Mouse (Mus musculus) embryonic fibroblast, embryonic 13.5 days (primary cell): ENCODE results near the gene Tenm2. TPM values are rescaled to one million over a fixed set of nuclear protein-coding genes. Genes with fewer than 3 reads are reported as not detected.

ENCODE experiments used
- H3K27ac ChIP-seq: 2 replicates; pipeline ENCODE4 v1.5.1; 2012; ENCODE audit warnings: low read length, control low read depth, inconsistent platforms; ENCODE audit not compliant: insufficient read depth
- H3K4me1 ChIP-seq: 2 replicates; pipeline ENCODE4 v1.6.1; 2011; ENCODE audit warnings: low read length; ENCODE audit not compliant: control insufficient read depth, insufficient read depth
- H3K4me3 ChIP-seq: 2 replicates; pipeline ENCODE4 v1.5.1; 2011; ENCODE audit warnings: mild to moderate bottlenecking, control low read depth, low read length; ENCODE audit not compliant: insufficient read depth
- CTCF ChIP-seq: IDR thresholded peaks from 2 replicates; pipeline ENCODE4 v1.5.1; 2011; ENCODE audit warnings: mild to moderate bottlenecking, control low read depth, low read length, moderate library complexity, borderline replicate concordance; ENCODE audit not compliant: insufficient read depth
- POLR2A ChIP-seq: IDR thresholded peaks from 2 replicates; pipeline ENCODE4 v1.6.1; 2011; ENCODE audit warnings: low read depth, mild to moderate bottlenecking, control low read depth, low read length, moderate library complexity
- polyA plus RNA-seq: library from polyadenylated mRNA; stranded (reverse); fragments of >200 nt; gene quantifications from 2 replicates; pipeline ENCODE4 v1.2.4, GENCODE M21; 2011; ENCODE audit warnings: low read depth; ENCODE audit not compliant: missing spikeins, insufficient read length

Gene Tenm2
- polyA plus RNA-seq, 1 experiment, result 0.05 TPM

- TF ChIP-seq POLR2A (no peak), CTCF (no peak)
- Histone ChIP-seq H3K4me3 (no peak overlapping the region), H3K27ac (no peak overlapping the region), H3K4me1 (no peaks in the 10 kb centered on the region)
Measured at GRCm38 (mm10) chr11:36566146-36566545, 669.6 kb downstream of the Tenm2 start.

GRCm38 (mm10) chr11:36562851-36563250, 672.9 kb downstream of the Tenm2 start:
- no peaks in the 10 kb centered on the region for H3K4me1 ChIP-seq
- TF ChIP-seq POLR2A (no peak), CTCF (no peak)
- H3K27ac ChIP-seq, result no peak overlapping the region
- H3K4me3 ChIP-seq, result no peak overlapping the region

GRCm38 (mm10) chr11:36560785-36561548, 674.8 kb downstream of the Tenm2 start:
- no peak for TF ChIP-seq CTCF
- TF ChIP-seq POLR2A, result no peak
- H3K4me1 ChIP-seq, result no peaks in the 10 kb centered on the region
- H3K27ac ChIP-seq, result no peak overlapping the region
- no peak overlapping the region for H3K4me3 ChIP-seq

- Histone ChIP-seq H3K27ac (no peak overlapping the region), H3K4me3 (no peak overlapping the region), H3K4me1 (no peaks in the 10 kb centered on the region)
- TF ChIP-seq CTCF (no peak), POLR2A (no peak)
Measured at GRCm38 (mm10) chr11:36557316-36557715, 678.4 kb downstream of the Tenm2 start.

DNA sequence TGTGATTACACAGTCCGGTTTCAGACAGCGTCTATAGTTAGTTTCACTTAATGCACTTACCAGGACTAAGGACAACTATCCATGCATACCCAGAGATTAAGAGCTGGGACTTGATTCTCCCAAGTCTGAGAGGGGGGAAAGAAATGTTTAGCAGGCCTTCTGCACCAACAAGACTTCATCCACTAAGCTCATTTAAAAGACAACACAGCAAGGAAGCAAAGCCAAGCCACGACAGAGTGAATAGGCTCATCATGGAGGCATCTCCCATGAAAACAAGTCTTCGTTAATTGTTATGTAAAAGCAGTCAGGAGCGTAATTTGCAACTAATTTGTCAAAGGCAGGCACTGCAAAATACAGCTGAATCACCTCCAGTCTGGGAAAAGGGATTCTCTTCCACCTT, 682.5 kb downstream of the Tenm2 start:
- H3K4me1 ChIP-seq, result no peaks in the 10 kb centered on the region
- no peak overlapping the region for H3K27ac ChIP-seq
- TF ChIP-seq CTCF, result no peak
- no peak for TF ChIP-seq POLR2A
- H3K4me3 ChIP-seq, result no peak overlapping the region

DNA sequence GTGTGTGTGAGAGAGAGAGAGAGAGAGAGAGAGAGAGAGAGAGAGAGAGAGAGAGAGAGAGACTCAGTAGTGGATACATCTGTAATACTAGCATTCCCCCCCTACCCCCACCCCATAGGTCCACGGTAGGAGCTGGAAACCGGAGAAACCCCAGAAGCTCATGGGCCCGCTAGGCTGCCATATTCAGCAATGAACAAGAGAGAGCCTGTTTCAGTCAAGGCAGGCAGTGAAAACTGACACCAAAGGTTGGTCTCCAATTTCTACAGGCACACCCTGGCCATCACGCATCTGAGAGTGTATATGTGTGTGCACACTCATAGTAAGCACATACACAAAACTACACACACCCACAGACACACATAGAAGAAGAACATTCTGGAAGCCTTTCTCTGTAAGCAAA, 685.1 kb downstream of the Tenm2 start:
- Histone ChIP-seq H3K4me1 (no peaks in the 10 kb centered on the region), H3K4me3 (no peak overlapping the region), H3K27ac (no peak overlapping the region)
- TF ChIP-seq CTCF (no peak), POLR2A (no peak)

DNA sequence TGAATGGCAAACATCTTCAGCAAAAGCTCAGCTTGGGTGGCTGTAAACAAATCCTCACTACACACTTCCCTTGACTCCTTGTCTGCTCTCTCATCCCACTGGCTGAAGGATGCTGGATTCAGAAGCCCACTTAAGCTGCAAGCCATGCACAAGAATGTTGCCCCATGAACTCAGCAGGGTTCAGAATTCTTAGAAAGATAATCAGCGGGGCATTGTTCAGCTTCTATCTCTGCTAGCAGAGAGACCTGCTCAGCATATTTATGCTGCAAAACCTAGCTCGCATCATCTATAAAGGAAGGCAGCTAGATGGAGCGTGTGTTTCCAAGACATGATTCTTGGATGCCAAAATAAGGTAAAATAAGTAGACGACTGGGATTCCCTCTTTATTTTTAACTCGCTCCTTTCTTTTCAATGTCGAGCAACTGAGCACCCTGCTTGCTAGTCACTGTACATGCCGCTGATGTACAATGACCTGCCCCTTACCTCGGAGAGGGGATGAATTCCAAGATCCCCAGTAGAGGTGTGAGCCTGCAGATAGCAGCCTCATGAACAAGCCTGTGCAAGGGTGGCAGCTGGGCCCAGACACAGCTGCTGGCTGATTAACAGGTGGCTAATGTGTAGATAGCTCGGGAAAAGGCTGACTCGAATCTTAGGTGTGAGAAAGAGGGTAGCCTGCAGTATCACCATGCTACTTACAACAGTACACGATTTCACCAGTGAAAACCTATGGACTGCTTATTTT, 686.2 kb downstream of the Tenm2 start:
- TF ChIP-seq POLR2A (no peak), CTCF (no peak)
- no peak overlapping the region for H3K4me3 ChIP-seq
- H3K4me1 ChIP-seq, result no peaks in the 10 kb centered on the region
- H3K27ac ChIP-seq, result no peak overlapping the region

DNA sequence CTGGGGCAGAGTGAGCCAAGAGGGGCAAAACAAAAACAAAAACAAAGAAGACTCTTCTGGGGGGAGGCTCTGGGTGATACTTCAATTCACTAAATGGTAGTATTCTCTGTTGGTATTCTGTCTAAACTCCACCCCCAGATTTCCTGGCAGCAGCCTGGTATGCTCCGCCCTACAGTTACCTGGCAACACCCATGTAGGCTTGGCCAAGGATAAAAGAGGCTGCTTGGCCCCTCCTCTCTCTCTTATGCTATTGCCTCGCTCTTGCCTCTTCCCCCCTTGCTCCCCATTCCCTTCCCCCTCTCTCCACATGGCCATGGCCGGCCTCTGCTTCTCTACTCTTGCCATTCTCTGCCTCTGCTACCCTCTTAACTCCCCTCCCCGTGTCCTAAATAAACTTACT, 687.6 kb downstream of the Tenm2 start:
- no peak overlapping the region for H3K4me3 ChIP-seq
- TF ChIP-seq POLR2A, result no peak
- no peak for TF ChIP-seq CTCF
- no peak overlapping the region for H3K27ac ChIP-seq
- no peaks in the 10 kb centered on the region for H3K4me1 ChIP-seq

DNA sequence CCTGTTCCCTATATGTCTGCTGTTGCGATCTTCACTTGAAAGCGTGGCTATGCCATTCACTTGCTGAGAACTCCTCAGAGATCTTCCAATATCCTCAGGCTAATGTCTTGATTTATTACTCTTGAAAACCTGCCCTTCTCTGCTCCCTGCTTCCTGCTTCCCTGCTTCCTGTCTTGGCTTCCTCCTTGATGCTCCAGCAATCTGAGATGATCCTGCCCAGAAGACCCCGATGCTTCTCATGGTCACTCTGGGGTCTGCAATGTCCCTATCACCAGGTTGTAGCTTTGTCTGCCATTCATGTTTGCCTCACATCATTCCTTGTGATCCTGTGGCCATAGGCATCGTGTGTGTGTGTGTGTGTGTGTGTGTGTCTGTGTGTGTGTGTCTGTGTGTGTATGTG, 697.6 kb downstream of the Tenm2 start:
- no peak overlapping the region for H3K27ac ChIP-seq
- H3K4me3 ChIP-seq, result no peak overlapping the region
- TF ChIP-seq CTCF (no peak), POLR2A (no peak)
- no peaks in the 10 kb centered on the region for H3K4me1 ChIP-seq

DNA sequence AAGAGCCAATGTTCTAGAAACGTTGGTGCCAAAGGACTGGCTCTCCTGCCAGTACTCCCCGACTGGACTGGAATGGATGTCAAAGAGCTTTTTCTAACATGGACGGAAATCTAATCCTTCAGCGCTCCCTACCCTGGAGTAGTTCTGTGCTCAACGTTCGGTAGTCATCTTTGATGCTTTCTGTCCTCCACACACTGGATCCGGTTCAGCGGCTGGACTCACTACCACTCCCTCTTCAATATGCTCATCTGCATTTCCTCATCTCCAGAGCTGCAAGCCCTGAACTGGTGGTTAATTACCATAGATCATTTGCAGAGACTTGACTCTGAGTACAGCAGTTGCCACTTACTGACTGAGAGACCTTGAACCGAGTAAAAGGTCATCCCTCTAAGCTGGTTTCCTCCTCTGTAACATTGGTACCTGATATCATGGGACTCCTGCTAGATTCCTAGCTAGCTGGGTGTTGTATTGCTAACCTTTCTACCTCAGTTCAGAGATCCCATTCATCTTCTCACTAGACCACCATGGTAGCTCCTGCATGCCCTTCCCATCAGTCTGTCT, 698.1 kb downstream of the Tenm2 start:
- Histone ChIP-seq H3K4me3 (no peak overlapping the region), H3K4me1 (no peaks in the 10 kb centered on the region), H3K27ac (no peak overlapping the region)
- TF ChIP-seq CTCF (no peak), POLR2A (no peak)
